8 mouse cellular contexts compared by ENCODE assay signal in the genomic region with DNA sequence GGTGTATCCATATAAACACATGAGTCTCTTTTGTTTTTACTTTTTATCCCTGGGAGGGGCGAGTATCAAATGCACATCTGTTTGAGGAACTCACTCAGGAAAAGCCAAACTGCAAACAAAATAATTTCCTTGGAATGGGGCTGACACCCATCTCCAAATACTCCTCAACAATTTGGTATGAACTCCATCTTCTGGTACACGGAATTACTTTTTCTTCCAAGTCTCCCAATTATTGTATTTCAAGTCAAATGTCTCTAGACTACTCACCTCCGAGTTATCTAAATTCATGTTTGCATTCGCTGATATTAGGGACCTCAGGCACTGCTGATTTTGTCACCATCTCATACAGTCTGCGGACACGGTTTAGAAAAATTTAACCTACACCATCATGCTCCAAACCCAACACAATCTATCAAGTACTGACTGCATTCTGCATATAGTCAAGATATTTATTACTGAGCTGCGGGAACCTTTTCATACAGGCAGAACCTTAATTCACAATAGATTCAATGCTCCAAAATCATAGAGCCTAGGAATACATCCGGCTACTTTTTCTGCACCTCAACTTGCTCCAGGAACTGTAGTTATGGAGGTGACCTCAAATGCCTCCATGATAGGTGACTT. TPM values are rescaled to one million over a fixed set of nuclear protein-coding genes. Genes with fewer than 3 reads are reported as not detected.
DNase-seq lines count a peak whose midpoint lies in the region; ATAC-seq and TF ChIP-seq lines count a peak whose summit lies in the region.

No protein-coding gene starts in this region.

- 0 out of 2 replicates have a peak, but pooled peaks have one; percentile 0 for ATAC-seq in frontal cortex, adult (ENCODE audit: low TSS enrichment)
- no peak for ATAC-seq in liver, embryonic 12.5 days
- ATAC-seq in activated CD4-positive, CD25-positive, alpha-beta regulatory T cell, adult 4 months, result no peak

- peak overlapping the region; percentile 53 for H3K27ac ChIP-seq in thymus, adult 2 months (ENCODE audit: control insufficient read depth, insufficient read depth, low read length)
- H3K27ac ChIP-seq in liver, embryonic 12.5 days, result peak overlapping the region; percentile 92

- H3K9me3 ChIP-seq in liver, embryonic 12.5 days (replicated peaks), result no peaks in the 10 kb centered on the region

- DNase-seq in frontal cortex, postnatal 25 days (ENCODE audit: low spot score in 2 of 2), result no peak
- no peak for DNase-seq in thymus, adult 2 months
- no peak for DNase-seq in thymus, postnatal 4 days
- DNase-seq in B cell, adult 2 months, result no peak
- DNase-seq in frontal cortex, postnatal 36 days (ENCODE audit: low spot score in 2 of 2), result no peak

- peak overlapping the region; percentile 79 for H3K4me2 ChIP-seq in liver, embryonic 12.5 days

- peak overlapping the region; percentile 84 for H3K4me3 ChIP-seq in thymus, adult 2 months (ENCODE audit: control insufficient read depth, insufficient read depth, low read length)
- H3K4me3 ChIP-seq in liver, embryonic 12.5 days, result peak overlapping the region; percentile 84

- no peaks in the 10 kb centered on the region for H3K36me3 ChIP-seq in thymus, adult 2 months (ENCODE audit: control insufficient read depth, insufficient read depth, low read length)
- peaks cover 14% of the 10 kb centered on the region; the same call in 1 of the 2 replicates for H3K36me3 ChIP-seq in liver, embryonic 12.5 days

- no peak for TF ChIP-seq CTCF in thymus, adult 2 months (IDR thresholded peaks at IDR 0.05; ENCODE audit: borderline replicate concordance, control insufficient read depth, extremely low read depth, insufficient read depth, low read length, poor library complexity)

- H3K9ac ChIP-seq in liver, embryonic 12.5 days, result peak overlapping the region; percentile 86

- no peak for TF ChIP-seq POLR2A in thymus, adult 2 months (IDR thresholded peaks at IDR 0.05; ENCODE audit: control insufficient read depth, extremely low read depth, insufficient read depth, low read length, poor library complexity)

- H3K27me3 ChIP-seq in thymus, adult 2 months (ENCODE audit: control insufficient read depth, insufficient read depth, low read length), result no peaks in the 10 kb centered on the region
- no peaks in the 10 kb centered on the region for H3K27me3 ChIP-seq in liver, embryonic 12.5 days (replicated peaks)

- H3K4me1 ChIP-seq in thymus, adult 2 months (replicated peaks; ENCODE audit: control insufficient read depth, insufficient read depth, low read length), result peaks cover 11% of the 10 kb centered on the region
- H3K4me1 ChIP-seq in liver, embryonic 12.5 days, result peaks cover 35% of the 10 kb centered on the region

- WGBS in thymus, adult 2 months, result 22% methylated on average over 8 of the region's 8 CpGs
- 10% methylated on average over 8 of the region's 8 CpGs for WGBS in liver, embryonic 12.5 days (ENCODE audit: insufficient replicate concordance)

RNA-seq across cellular contexts. Expression of a gene that starts 1.4 kb away (rescaled TPM):
- polyA plus RNA-seq in thymus, adult 2 months (2012; rRNA removed), result 39.3 and 50.4 TPM in 2 replicates
- polyA plus RNA-seq in liver, embryonic 12.5 days (2016; fragmentation: Nextera tagmentation; extraction: Ambion mirVana), result 45.4 and 45.7 TPM in 2 replicates
- 10 to 100 TPM; 59.1 to 73.2 TPM for polyA plus RNA-seq in activated CD4-positive, CD25-positive, alpha-beta regulatory T cell, adult 4 months (2017; shearing (Covaris generic))

RNA-seq across cellular contexts. Expression of a gene that starts 15.6 kb away (rescaled TPM):
- polyA plus RNA-seq in thymus, adult 2 months (2012; rRNA removed), result 552 and 608 TPM in 2 replicates
- polyA plus RNA-seq in liver, embryonic 12.5 days (2016; fragmentation: Nextera tagmentation; extraction: Ambion mirVana), result 331 and 332 TPM in 2 replicates
- polyA plus RNA-seq in activated CD4-positive, CD25-positive, alpha-beta regulatory T cell, adult 4 months (2017; shearing (Covaris generic)), result 100 to 1,000 TPM; 387 to 403 TPM
